Mouse (Mus musculus) embryo, embryonic 10 days (tissue): ENCODE data around the gene A630089N07Rik.
"Not testable (repeated sequence)": the region's sequence is repeated elsewhere in the genome, so short reads cannot be mapped to it uniquely, and the experiment has no call there.

ENCODE experiments used
- DNase-seq: peaks from one replicate; pipeline ENCODE4 v3.0.0-alpha.2; 2015; ENCODE audit warnings: low spot score

The A630089N07Rik gene

DNA sequence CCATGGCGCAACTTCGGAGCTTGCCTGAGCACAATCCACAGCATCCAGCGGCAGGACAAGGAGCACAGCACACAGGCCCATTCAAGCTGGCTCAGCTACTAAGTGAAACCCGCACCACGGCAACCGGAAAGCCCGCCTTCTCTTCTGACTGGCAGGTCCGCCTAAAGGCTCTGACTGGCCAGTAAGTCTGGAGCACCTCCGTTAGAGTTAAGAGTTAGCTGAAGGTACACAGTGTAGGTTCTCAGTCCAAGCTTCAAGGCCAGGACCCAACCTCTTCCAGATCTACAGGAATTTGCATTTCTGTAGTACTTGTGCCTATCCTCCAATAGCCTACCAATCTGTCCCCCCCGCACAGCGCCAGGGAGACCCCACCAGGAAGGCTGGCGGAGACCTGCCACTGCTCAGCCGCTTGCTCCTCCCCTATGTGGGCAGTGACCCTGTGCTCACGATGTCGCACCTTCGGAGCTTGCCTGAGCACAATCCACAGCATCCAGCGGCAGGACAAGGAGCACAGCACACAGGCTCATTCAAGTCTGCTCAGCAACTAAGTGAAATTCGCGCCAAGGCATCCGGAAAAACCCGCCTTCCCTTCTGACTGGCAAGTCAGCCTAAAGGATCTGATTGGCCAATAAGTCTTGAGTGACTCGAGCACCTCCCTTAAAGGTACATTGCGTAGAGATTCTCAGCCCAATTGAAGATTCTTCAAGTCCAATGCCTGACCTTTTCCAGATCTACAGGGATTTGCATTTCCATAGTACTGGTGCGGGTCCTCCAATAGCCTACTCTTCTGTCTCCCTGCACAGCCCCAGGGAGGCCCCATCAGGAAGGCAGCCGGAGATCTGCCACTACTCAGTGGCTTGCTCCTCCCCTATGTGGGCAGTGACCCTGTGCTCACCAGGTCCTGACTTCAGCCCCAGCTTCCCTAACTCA is at the start of gene A630089N07Rik:
TSS of gene A630089N07Rik (minus strand) at position 562 of the 930 bp plus-strand sequence.
- peak; percentile 92 for DNase-seq

GRCm38 (mm10) chr16:98107109-98107508 is 24.9 kb upstream of the A630089N07Rik start:
- DNase-seq: no peak

DNA sequence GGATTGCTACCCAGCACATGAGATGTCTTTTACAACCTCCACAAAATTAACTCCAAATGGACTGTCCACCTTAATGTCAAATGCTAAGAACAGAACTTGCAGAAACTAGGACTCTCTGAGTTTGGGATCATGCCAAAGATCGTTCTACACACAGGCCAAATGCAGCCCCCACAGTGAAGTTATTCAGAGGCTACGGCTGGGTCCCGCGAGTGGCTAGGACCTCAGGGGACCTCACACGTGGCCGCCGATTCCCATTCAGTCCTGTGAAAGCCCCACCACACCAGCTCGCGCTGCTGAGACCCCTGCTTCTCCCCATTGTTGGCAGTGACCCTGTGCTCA is 731 bp downstream of the A630089N07Rik start:
- DNase-seq: not testable (repeated sequence)

DNA sequence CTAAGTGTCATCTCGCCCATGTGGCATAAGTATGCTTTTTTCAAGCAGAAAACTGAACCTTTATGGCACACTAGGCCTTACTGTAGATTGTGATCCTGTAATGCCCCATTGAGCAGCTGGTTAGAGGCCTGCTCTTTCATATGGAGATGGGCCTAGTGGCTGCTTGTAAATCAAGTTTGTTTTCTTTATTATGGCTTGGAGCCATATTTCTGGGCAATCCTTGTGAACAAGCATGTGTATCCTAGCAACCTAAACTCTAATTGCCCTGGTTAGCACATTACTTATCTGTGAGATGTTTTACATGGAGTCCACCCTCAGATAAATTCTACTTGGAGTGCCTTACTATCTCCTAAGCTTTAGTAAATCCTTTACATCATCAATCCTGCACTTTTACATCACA is 1.1 kb downstream of the A630089N07Rik start:
- DNase-seq: peak; percentile 5

- DNase-seq: not testable (repeated sequence)
Measured at GRCm38 (mm10) chr16:98079382-98079781, 2.9 kb downstream of the A630089N07Rik start.

DNA sequence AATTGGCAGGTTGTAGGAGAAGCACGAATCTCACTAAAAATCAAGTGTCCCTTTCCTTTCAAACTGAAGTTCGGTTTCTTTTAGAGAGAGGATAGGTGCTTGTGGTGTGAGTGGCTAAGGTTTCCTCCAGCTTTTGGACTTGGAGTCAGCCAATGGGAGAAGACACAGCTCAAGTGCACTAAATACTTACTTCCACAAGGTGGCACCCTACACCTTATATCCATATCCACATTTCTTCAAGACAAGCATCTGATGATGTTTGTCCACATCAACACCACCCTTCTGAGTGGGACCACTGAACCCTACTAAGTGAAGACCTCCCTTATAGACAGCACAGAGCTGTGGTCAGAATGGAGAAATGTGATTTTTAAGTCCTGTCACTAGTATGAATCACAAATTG is 40.6 kb downstream of the A630089N07Rik start:
- peak; percentile 33 for DNase-seq

DNA sequence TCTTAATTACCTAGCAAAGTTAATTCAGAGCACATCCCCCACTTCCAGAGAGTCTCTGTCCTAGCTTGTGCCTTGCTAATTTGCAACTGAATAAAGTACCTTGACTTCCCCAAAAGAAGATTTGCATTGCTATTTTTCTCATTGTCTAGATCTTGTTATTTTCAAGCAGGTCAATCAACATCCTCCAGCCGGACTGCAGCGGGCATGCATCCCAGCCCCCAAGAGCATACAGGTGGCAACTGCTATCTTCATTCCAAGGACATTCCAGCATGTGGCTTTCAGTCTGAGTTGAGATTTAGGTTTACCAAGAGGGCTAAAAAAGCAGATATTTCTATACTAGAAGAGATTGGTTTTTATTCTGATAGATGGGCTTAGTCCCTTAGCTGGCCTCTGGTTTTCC is 47.3 kb downstream of the A630089N07Rik start:
- not testable (repeated sequence) for DNase-seq

DNA sequence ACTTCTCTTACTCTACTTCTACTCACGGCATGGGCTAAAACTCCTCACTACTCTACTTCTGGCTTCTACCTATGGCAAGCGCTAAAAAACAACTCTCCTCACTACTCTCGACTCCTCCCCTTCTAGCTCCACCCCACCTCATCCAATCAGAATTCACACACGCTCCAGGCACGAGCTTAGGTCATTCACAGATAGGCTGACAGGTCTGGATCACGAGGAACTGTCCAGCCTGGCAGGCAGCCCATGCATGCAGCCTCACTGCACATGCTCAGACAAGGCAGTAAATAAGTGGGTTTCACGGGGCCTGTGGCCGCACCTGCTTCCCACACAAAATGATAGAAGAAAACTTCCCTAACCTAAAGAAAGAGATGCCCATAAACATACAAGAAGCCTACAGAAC is 56.1 kb downstream of the A630089N07Rik start:
- not testable (repeated sequence) for DNase-seq

DNA sequence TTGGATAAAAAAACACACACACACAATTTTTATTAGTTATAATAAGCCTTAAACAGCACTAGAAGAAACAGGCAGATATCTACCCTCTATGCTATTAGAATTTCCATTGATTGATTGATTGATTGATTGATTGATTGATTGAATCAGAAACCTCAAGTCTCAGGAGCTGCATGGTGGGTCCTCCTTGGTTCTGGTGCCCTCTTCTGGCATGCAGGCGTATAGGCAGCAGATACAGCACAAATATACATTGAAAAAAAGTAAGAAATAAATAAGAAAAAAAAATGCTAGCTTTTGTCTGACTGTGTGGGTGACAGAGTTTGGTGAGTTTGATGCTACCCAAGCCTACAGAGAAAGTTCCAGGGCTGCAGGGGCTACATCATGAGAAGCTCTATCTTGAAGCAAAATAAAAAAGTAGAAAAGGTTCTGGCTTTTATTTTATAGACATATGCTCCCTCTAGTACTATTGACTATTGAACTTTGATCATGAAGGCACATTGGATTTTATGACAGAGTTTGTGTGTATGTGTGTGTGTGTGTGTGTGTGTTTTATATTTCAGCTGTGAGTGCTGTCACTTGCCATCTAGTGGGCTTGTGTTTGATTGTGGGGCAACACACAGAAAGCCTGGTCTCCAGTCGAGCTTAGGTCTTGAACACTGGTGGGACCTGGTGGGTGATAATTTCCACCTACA is 59.4 kb downstream of the A630089N07Rik start:
- DNase-seq: peak; percentile 20

DNA sequence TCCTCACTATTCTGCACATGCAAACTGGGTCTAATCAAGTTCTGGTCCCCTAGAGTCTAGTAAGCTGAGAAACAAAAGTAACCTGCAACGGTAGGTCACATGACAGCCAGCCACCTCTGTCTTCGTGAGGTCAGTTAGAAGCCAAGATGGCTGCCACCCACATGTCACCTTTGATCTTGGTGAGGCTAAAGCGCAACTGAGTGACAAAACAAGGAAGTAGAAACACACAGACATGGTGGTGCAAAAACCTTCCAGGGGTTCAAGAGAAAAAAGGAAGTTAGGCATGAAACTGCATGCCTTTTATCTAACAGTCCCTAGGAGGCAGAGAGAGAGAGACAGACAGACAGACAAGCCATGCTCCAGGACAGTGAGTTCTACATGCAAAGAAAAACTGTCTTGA is 60.2 kb downstream of the A630089N07Rik start:
- DNase-seq: no peak

GRCm38 (mm10) chr16:97997383-97997731 is 84.9 kb downstream of the A630089N07Rik start:
- DNase-seq: not testable (repeated sequence)

DNA sequence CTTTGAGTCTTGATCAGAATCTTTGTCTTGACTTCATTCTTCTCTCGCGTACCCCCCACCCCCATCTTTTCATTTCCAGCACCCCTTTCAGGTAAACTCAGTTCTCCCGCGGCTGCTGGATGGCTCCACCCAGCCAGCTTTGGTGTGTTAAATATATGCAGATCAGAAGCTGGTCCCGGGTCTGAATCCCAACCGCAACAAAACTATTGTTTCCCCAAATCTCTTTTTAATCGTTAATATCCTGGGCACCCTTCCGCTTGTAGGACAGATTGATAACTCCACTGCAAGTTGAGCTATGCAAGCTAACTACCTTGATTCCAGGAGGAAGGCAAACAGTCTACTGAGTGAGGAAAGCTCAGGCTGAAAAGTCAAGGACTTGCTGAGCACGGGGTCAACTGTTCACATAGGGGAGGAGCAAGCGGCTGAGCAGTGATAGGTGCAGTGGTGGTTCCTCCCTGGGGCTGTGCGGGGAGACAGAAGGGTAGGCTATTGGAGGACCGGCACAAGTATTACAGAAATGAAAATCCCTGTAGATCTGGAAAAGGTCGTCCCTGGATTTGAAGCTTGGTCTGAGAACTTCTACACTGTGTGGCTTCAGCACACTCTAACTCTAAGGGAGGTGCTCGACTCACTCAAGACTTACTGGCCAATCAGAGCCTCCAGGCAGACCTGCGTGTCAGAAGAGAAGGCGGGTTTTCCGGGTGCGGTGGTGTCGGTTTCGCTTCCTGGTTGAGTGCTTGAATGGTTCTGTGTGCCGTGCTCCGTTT is 85.5 kb downstream of the A630089N07Rik start, which contains the start of gene B230307C23Rik:
TSS of gene B230307C23Rik (plus strand) at position 700 of the 767 bp plus-strand sequence.
- peak; percentile 89 for DNase-seq

DNA sequence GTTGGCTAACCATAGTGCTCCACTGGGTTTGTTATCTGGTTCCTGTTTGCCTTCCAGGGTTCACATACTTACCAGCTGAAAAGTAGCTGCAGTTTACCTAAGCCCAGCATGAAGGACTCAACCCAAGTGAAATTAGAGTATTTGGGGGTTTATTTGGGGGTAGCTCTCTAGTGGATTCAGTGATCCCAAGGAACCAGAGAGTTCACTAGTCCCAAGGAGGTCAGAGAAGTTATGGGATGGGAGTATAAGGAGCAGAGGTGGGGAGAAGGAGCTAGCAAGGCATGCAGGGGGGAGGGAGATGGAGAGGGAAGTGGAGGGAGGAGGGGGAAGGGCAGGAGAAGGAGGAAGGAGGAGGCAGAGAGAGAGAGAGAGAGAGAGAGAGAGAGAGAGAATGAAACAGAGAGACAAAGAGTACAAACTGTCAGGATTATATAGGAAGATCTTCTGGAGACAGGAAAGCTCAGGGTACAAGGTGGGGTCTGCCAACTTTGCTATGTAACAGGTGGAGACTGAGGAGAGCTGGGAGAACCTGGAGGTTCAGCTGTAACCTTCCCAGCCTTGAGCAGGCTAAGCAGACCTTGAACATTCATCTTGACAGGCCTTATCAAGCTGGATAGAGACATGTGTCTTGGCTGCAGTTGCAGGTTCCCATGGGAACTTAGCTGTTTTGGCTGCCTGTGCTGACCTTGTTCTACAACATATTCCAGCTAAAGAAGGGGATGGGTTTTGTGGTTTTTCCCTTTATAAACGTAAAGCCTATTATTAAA is 86.2 kb downstream of the A630089N07Rik start:
- DNase-seq: no peak

DNA sequence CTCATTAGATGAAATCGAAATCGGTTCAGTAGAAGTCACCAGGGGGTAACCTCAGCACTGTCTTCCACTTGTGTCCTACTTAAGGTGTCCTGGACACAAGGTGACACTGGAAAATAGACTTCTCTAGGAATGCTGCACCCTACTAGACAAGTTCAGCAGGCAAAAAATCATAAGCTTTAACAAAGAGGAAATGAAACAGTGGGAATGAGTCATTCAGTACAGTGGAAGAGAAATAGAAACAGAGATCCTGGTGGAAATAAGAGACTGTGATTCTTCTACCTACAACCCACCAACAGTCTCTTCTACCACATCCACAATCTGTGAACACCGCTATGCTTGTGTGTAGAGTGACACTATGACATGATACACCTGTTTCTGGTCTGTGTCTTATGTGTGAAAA is 89.8 kb downstream of the A630089N07Rik start:
- not testable (repeated sequence) for DNase-seq

- no peak for DNase-seq
Measured at GRCm38 (mm10) chr16:97991517-97991916, 90.7 kb downstream of the A630089N07Rik start.

DNA sequence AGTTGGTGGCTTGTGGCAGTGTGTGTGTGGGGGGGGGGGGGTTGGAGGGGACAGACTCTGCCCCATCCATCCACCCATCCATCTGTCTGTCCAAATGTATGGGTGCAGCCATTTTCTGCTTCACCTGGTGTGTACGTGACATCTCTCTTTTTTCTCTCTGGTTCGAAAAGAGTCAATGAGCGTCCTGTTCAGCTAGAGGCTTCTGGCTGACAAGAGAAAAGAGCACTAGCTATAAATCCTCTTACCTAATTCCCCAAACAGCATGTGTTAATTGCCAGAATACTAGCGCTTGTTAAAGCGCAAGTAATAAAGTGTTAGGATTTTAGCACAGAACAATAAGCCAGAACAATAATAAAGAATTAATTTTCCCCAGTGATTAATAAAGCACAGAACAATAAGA is 97.7 kb downstream of the A630089N07Rik start:
- no peak for DNase-seq

DNA sequence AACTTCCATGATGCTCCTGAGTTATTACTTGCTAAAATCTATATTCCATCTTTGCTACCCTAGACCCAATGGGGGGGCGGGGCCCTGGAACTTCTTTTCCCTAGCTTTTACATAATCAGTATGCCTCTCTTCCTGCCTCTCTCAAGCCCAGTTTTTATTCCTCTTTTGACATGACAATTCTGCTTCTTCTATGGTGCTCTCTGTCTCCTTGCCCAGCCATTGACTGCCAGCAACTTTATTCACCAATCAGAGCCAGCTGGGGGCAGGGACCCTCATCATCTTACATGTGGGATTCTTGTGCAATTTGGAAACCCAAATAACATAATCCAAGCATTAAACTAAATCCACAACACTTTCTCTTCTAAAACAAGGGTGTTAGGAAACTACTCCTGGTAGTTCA is 100.9 kb downstream of the A630089N07Rik start:
- no peak for DNase-seq

DNA sequence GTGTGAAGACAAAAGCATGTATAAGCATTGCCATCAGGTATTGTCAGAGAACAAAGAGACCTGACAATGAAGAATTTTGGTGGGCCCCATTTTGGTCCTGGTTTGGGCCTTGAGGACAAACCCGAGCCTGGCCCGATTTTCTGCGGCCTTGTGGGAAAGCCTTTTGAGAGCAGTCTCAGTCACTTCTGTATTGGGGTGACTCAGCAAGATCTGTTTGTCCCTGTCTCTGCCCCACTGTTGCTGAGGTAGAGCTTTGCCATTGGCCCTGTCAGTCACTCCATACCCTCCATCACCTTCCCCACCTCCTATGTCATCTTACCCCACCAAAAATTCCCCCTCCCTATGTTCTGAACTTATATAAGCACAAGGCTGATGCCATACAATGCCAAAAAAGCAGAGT is 104.5 kb downstream of the A630089N07Rik start:
- no peak for DNase-seq

DNA sequence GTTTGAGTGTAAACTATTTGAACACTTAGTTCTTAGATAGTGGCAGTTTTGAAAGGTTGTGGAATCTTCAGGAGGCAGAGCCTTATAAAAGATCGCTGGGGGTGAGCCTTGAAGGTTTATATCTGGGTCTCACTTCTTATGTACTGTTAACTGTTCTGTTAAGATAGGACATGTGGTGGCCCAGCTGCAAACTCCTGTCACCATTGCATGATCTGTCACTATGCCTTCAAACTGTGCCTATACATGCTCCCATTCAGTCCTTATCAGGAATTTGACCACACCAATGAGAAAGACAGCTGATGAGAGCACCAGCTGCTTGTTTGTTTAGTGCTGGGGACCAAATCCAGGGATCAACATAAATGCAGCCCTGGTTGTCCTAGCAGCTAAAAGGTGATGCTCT is 105.0 kb downstream of the A630089N07Rik start:
- DNase-seq: no peak

DNA sequence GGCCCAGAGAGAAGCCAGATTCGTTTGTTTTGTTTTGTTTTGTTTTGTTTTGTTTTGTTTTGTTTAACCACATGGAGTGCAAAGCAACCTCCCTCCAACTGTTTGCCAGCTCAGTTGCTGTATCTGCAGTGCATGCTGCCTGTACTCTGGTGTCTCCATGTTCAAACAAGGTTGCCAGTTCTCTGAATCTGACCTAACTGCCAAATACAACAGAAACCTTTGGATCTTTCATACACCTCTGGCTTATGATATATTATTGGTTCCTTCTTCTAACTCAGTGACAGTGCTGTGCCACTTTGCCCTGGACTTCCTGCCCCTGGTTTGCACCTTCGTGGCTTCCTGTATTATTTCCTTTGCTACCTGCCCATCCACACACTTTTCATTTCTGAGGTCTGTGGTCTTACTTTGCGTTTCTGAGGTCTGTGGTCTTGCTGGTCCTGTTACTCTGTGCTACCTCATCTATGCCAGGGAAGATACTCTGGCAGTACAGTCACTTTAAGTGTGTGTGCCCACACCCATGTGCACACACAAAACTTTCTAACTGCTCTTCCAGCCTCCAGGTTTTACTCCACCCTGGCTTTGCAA is 118.2 kb downstream of the A630089N07Rik start:
- DNase-seq: no peak
